Mouse (Mus musculus): ENCODE measurements at regions not wholly inside any gene's neighbourhood (a gene's known extent, or its start where the extent isn't known, plus 50 kb on each side); places are given as distances from the start of the nearest gene placed in this dataset.

DNA sequence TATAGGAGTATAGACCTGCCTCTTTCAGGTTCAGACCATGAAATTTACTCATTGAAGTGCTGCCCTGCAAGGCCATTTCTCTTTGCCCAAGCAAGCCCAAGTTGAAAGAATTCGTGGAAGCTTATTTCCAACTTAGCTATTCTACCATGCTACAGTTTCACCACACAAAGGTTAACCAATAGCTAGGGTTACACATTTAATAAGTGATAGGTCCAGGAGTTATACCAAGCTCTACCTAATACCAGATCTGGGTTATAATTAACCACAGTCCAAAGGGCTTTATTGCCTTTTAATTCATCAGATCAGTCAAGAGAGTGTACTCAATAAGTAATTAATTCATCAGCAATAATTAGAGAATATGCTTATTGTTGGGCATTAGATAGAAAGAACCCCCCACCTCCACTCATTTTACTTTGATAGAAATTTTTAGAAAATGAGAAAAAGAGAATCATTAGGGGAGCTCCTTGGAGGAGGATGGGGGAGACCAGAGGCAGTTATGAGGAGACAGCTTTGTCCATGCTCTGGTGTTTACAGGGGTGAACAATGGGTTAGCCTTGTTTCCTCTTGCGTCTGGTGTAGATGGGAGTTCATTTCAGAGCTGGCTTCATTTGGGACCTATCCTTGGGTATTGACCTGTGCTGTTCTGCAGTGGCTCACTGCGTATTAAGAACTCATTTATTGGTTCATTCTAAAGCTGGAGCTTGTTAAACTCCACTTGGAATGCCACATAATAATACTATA is 177.8 kb upstream of the Tet2 start:
- Histone ChIP-seq H3K4me3 (no peak overlapping the region), H3K4me2 (no peak overlapping the region), H3K36me3 (no peaks in the 10 kb centered on the region), H3K9me3 (no peaks in the 10 kb centered on the region), H3K27ac (no peak overlapping the region), H3K4me1 (no peaks in the 10 kb centered on the region), H3K9ac (no peak overlapping the region), H3K27me3 (no peaks in the 10 kb centered on the region)
- 71% methylated on average over 3 of the region's 3 CpGs for WGBS
- ATAC-seq (ENCODE audit: borderline replicate concordance, extremely low read depth, low FRiP score, low TSS enrichment): no peak

DNA sequence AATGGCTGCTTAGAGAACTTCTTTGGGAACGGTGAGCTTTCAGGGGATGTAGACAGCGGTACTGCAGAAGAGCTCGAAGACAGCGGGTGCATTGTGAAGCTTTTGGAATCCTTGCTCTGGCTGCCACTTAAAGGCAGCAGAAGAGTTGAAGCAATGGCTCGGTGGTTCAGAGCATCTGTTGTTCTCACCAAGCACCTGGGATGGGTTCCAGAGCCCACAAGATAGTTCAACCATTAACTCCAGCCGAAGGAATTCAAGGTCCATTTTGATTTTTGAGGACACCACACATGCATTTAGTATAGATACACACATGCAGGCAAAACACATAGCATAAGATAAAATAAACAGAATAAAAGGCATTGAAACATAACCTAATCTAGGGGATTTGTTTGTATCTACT is 181.9 kb upstream of the Tet2 start:
- no peaks in the 10 kb centered on the region for H3K9me3 ChIP-seq
- WGBS: 80% methylated on average over 6 of the region's 6 CpGs
- ATAC-seq (ENCODE audit: borderline replicate concordance, extremely low read depth, low FRiP score, low TSS enrichment): no peak
- H3K36me3 ChIP-seq: no peaks in the 10 kb centered on the region
- H3K9ac ChIP-seq: no peak overlapping the region
- no peak overlapping the region for H3K4me2 ChIP-seq
- no peak overlapping the region for H3K27ac ChIP-seq
- H3K27me3 ChIP-seq: no peaks in the 10 kb centered on the region
- no peak overlapping the region for H3K4me3 ChIP-seq
- H3K4me1 ChIP-seq: no peaks in the 10 kb centered on the region

DNA sequence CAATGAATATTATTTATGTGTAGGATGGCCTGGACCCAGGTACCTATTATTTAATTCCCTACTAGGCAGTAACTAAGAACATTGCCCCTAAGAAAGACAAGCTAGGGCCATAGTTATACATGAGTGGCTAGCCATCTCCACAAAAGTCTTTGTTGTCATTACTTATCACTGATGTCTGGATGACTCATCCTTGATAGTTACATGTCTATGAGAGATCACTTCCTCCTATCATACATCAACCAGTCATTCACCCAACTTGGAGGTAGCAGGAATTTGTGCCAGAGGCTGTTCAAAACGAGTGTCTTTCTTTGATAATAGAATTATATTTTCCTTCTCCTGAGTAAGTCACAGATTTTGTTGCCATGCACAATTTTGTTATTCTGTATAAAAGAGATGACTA is 190.7 kb upstream of the Tet2 start:
- 40% methylated on average over 1 of the region's 1 CpGs for WGBS
- no peaks in the 10 kb centered on the region for H3K4me1 ChIP-seq
- H3K4me2 ChIP-seq: no peak overlapping the region
- H3K27ac ChIP-seq: no peak overlapping the region
- ATAC-seq (ENCODE audit: borderline replicate concordance, extremely low read depth, low FRiP score, low TSS enrichment): no peak
- H3K9me3 ChIP-seq: no peaks in the 10 kb centered on the region
- H3K36me3 ChIP-seq: no peaks in the 10 kb centered on the region
- H3K4me3 ChIP-seq: no peak overlapping the region
- no peak overlapping the region for H3K9ac ChIP-seq
- no peaks in the 10 kb centered on the region for H3K27me3 ChIP-seq

DNA sequence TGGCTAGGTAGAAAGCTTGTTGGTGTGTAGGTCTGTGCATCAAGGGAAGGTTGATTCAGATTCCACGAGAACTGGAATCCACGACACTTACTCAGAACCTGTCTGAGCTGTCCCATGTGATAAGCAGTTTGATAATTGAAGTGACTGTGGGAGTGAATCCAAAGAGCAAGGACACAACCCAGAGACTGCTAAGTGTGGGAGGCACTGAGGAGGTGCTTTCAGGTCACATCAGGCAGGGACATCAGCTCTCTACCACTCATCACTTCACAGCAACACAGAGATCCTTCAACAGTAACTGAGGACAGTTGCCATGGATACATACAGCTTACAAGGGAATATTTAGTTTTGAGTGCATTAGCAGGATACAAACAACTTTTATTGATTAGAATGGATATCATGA is 194.0 kb upstream of the Tet2 start:
- no peaks in the 10 kb centered on the region for H3K4me1 ChIP-seq
- 66% methylated on average over 2 of the region's 2 CpGs for WGBS
- no peak for ATAC-seq (ENCODE audit: borderline replicate concordance, extremely low read depth, low FRiP score, low TSS enrichment)

DNA sequence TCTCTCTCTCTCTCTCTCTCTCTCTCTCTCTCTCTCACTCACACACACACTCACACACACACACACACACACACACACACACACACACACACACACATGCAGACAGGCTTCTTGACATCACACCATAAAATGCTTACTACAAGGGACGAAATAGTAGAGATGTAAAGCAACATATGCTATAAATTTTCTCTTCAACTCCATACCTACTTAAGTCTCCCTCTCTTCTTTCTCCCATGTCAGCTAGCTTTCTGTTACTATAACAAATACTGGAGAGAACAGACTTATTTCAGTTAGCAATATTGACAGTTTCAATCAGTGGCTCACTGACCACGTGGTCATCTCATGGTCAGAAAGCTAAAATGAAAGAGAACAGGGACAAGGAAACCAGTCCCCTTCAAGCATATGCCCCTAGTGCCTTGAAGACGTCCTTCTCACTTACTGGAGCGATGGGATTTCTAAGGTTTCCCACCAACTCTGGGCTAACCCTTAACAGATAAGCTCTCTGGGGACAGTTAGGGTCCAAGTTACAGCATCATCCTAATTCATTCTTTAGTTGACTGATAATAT is 199.7 kb upstream of the Tet2 start:
- H3K27me3 ChIP-seq: no peaks in the 10 kb centered on the region
- ATAC-seq (ENCODE audit: borderline replicate concordance, extremely low read depth, low FRiP score, low TSS enrichment): no peak
- no peaks in the 10 kb centered on the region for H3K4me1 ChIP-seq
- no peak overlapping the region for H3K27ac ChIP-seq
- no peak overlapping the region for H3K4me2 ChIP-seq
- no peak overlapping the region for H3K4me3 ChIP-seq
- no peaks in the 10 kb centered on the region for H3K36me3 ChIP-seq
- H3K9ac ChIP-seq: no peak overlapping the region
- H3K9me3 ChIP-seq: no peaks in the 10 kb centered on the region
- WGBS: 69% methylated on average over 4 of the region's 4 CpGs

More for the DNA sequence above, 194.0 kb upstream of the Tet2 start:
- Histone ChIP-seq H3K4me2 (no peak overlapping the region), H3K9me3 (no peaks in the 10 kb centered on the region), H3K4me3 (no peak overlapping the region), H3K27me3 (no peaks in the 10 kb centered on the region), H3K27ac (no peak overlapping the region), H3K36me3 (no peaks in the 10 kb centered on the region), H3K9ac (no peak overlapping the region)

DNA sequence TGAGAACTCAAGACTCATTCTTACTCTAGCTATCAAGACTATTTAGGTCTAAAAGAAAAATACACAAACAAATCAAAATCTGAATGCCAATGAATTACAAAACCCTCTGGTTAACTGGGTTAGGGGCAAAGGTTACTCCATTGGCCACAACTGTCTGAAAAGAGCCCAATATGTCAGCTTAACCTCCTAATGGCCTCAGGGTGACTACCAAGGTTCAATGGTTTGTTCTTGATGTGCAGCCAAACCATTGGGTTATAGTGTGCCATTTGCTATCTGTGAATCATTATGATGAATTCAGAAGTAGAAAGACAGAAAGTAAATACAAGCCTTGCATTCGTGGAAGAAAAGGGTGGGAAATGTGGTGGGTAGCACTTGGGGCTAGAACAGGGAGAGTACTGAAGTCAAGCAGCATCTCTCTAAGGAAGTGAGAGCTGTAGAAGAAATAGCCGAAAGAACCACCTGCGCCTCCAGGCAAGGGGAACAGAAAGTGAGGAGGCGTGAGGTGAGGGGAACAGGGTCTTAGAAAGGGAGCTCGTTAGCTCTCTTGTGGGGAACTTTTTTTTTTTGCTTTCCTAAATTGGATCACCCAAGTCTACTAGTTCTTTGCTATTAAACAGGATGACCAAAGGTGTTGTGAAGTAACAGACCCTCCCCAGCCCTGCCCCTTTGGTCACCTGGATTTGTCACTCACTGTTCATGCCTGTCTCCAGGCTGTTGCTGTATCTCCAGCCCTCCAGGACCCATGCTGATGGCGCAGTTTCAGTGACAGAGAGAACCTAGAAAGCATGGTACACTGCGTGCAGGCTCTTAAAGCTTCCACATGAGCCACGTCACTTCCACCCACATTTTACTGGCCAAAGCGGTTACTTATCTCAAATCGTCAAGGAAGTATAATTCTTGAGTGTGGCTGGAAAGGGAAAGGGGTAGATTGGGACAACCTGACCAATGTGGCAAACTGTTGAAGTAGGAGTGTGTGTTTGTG is 204.1 kb upstream of the Tet2 start:
- Histone ChIP-seq H3K36me3 (no peaks in the 10 kb centered on the region), H3K27ac (no peak overlapping the region), H3K9me3 (no peaks in the 10 kb centered on the region), H3K27me3 (no peaks in the 10 kb centered on the region), H3K9ac (no peak overlapping the region), H3K4me3 (no peak overlapping the region), H3K4me2 (no peak overlapping the region), H3K4me1 (peaks cover 13% of the 10 kb centered on the region)
- ATAC-seq (ENCODE audit: borderline replicate concordance, extremely low read depth, low FRiP score, low TSS enrichment): no peak
- 79% methylated on average over 10 of the region's 10 CpGs for WGBS

DNA sequence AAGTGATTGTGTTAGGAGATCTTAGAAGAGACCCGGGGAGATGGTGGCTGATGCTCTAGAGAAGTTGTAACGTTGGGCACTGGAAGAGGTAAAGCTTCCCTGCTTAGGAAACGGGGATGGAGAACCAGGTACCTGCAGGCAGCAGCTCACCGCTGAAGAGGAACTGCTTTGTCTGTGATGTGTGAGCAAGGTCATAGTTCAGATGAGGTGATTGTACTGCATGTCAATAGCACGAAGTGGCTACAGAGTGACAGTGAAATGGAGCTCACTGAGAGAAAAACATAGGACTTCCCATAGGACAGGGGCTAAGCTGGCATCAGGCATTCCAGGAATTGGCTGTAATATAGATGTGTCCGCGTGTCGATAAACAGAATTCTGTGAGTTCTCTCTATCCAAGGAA is 205.1 kb upstream of the Tet2 start:
- H3K9ac ChIP-seq: no peak overlapping the region
- no peak overlapping the region for H3K27ac ChIP-seq
- H3K4me2 ChIP-seq: no peak overlapping the region
- H3K9me3 ChIP-seq: no peaks in the 10 kb centered on the region
- no peak for ATAC-seq (ENCODE audit: borderline replicate concordance, extremely low read depth, low FRiP score, low TSS enrichment)
- H3K4me3 ChIP-seq: no peak overlapping the region
- no peaks in the 10 kb centered on the region for H3K36me3 ChIP-seq
- no peaks in the 10 kb centered on the region for H3K27me3 ChIP-seq
- H3K4me1 ChIP-seq: peaks cover 23% of the 10 kb centered on the region
- 62% methylated on average over 8 of the region's 8 CpGs for WGBS

DNA sequence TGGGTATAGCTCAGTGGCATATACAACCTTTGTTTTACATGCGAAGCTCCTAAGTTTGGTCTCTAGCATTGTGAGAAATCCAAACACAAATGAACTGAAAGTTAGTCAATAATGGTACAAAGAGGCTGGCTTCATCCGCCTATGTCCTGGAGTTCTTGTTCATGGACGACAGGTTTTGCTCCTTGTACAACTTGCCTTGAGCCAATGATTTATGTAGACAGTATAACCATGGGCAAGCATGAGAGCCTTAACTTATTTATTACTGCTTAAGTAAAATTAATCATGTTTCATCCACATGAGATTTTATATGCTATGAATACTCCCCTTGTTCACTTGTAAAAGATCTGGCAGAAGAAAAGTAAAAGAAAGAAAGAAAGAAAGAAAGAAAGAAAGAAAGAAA is 205.7 kb upstream of the Tet2 start:
- Histone ChIP-seq H3K4me2 (no peak overlapping the region), H3K27ac (no peak overlapping the region), H3K9ac (no peak overlapping the region), H3K36me3 (no peaks in the 10 kb centered on the region), H3K4me3 (no peak overlapping the region), H3K27me3 (no peaks in the 10 kb centered on the region), H3K4me1 (peaks cover 24% of the 10 kb centered on the region), H3K9me3 (no peaks in the 10 kb centered on the region)
- 69% methylated on average over 3 of the region's 3 CpGs for WGBS
- ATAC-seq (ENCODE audit: borderline replicate concordance, extremely low read depth, low FRiP score, low TSS enrichment): no peak

DNA sequence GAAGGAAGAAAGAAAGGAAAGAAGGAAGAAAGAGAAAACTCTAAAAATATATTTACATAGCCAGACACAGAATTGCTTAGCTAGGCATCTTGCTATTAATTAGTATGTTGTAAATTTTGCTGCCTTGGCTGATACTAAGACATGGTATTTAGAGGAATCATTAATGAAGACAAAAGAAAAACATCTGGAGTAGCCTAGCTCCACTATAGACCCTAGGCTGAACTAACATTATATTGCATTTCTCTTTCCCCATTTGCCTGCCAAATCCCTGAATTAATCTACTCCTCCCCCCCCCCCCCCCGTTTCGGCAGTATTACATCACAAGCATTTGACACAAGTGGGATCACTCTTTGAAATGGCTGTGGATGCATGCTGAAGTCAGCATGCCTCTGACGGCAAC is 206.1 kb upstream of the Tet2 start:
- H3K4me2 ChIP-seq: no peak overlapping the region
- H3K9ac ChIP-seq: no peak overlapping the region
- no peak for ATAC-seq (ENCODE audit: borderline replicate concordance, extremely low read depth, low FRiP score, low TSS enrichment)
- H3K4me1 ChIP-seq: peaks cover 24% of the 10 kb centered on the region
- WGBS: 24% methylated on average over 3 of the region's 3 CpGs
- no peaks in the 10 kb centered on the region for H3K36me3 ChIP-seq
- no peaks in the 10 kb centered on the region for H3K9me3 ChIP-seq
- no peaks in the 10 kb centered on the region for H3K27me3 ChIP-seq
- H3K27ac ChIP-seq: no peak overlapping the region
- no peak overlapping the region for H3K4me3 ChIP-seq

DNA sequence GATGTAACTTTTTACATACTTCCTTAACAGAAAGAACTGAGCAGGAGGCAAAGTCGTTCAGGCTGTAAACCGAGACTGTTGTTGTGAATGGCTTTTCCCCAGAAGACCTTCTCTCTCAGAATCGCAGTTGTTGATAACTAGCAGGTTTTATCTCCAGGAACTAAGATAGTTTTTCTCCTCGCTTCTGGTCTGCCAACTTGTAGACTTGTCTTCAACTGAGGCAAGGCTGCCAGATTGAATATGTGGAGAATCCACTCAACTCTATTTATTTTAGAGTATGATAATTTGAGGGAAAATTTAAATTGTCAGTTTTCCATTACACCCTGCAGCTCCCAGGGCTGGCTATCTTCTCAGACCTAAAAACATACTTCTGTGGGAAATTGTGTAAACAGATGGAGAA is 206.6 kb upstream of the Tet2 start:
- Histone ChIP-seq H3K27me3 (no peaks in the 10 kb centered on the region), H3K4me2 (no peak overlapping the region), H3K9ac (no peak overlapping the region), H3K9me3 (no peaks in the 10 kb centered on the region), H3K4me3 (no peak overlapping the region), H3K4me1 (peaks cover 24% of the 10 kb centered on the region), H3K27ac (no peak overlapping the region), H3K36me3 (no peaks in the 10 kb centered on the region)
- WGBS: 32% methylated on average over 4 of the region's 4 CpGs
- no peak for ATAC-seq (ENCODE audit: borderline replicate concordance, extremely low read depth, low FRiP score, low TSS enrichment)

DNA sequence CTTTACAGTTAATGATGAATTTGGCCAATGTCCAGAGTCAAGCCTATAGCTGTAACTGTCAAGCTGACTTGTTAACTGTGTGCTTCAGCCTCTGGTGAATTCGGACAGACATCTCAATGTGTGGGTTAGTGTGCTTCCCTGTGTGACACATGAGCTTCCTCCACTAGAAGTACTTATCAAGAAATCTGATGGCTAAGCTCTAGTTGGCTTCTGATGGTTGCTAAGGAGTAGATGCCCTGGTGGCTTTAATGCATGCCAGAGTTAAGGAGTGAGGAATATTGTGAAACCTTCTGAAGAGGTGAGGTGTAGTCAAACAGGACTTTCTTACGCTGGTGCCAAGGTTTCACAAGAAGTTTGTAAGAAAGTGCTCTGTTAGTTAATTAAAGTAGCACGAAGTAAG is 208.1 kb upstream of the Tet2 start:
- Histone ChIP-seq H3K27ac (no peak overlapping the region), H3K4me3 (no peak overlapping the region), H3K36me3 (no peaks in the 10 kb centered on the region), H3K27me3 (no peaks in the 10 kb centered on the region), H3K4me2 (no peak overlapping the region), H3K9me3 (no peaks in the 10 kb centered on the region), H3K4me1 (peaks cover 28% of the 10 kb centered on the region), H3K9ac (no peak overlapping the region)
- no peak for ATAC-seq (ENCODE audit: borderline replicate concordance, extremely low read depth, low FRiP score, low TSS enrichment)
- WGBS: 64% methylated on average over 3 of the region's 3 CpGs

All from lung, embryonic 15.5 days (tissue).